Mouse (Mus musculus) fibroblast of lung, adult 2 months (primary cell): ENCODE data around the gene Sptb.

ENCODE experiments used
- DNase-seq: peaks from one replicate; pipeline ENCODE4 v3.0.0-alpha.2; 2011; ENCODE audit warnings: low read depth

Sptb gene

DNA sequence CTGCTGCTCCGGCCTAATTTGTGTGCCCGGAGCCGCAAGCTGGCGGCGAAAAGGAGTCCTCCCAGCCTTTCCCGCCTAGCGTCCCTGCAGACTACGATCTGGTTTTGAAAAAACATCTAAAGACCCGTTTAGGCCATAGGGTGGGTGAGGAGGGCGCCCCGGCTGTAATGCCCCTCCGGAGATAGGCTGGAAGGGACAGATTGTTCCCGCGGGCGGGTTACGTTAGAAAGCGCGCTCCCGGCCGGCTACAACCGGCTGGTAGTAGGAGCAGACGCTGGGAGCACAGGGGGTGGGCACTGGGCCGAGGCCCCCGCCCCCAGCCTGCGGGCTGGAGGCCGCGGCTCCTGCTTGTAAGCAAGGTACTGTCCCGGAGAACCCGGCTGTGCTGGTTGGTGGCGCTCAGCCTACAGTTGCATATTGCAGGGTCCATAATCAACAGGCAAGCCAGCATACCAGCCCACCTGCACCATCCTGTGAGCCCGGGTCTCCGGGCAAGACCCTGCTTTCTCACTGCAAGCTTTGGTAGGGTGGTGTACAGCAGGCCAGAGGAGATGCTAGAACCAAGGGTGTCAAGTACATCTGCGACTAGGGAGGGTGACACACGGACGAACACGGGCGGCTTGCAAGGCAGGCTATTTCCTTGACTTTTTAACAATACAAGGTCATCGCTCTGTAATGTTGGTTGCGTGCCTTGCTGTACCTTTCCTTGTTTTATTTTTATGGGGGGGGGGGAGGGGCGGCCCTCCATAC is at the start of gene Sptb:
Gene Sptb (minus strand): TSS at position 197 of the 750 bp plus-strand sequence.
- DNase-seq: no peak

DNA sequence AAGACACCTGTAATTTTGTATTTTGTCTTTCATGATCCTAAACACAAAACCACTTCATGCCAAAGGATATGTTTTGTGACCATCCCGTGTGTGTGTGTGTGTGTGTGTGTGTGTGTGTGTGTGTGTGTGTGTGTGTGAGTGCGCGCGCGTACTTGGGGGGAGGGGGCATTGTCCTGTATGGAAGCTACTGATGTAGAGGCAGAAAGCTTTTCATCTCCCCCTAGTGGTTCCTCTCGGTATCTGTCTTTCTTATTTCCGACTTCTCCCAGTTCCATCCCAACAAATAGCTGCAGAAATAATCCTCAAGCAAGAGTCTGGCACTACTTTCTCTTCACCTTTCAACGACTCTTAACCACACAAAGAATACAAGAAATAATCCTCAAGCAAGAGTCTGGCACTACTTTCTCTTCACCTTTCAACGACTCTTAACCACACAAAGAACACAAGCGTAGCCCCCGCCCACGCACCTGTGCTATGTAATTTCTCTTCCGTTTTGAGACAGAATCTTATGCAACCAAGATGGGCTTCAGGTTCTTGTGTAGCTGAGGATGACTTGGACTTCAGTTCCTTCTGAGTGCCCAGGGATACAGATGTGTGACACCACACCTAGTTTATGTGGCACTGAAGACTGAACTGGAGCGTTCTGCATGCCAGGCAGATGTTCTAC is 42.4 kb upstream of the Sptb start:
- peak; percentile 30 for DNase-seq

DNA sequence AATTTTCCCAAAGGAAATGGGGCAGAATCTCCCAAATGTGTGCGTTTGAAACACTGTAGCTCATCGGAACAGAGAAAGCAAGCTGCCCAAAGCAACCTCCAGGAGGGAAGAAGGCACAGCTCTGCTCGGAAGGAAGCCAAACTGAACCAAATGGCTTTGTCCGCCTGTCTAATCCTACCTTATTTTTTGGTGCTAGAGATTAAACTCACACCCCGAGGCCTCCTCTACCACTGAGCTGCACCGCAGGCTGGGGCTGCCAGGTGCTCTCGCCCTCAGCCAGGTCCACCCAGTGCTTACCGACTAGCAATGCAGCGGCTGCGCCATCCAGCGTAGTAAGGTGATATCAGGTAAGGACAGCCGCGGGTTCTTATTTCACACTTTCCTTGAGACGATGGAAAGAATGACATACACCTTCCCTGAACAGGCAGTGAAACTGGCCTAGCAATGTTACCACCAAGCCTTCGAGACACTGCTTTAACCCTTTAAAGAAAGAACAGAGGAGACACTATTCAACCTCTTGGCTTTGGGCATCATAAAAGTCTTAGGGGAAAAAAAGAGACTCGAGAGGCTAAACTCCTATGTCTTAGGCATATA is 40.6 kb upstream of the Sptb start:
- no peak for DNase-seq

DNA sequence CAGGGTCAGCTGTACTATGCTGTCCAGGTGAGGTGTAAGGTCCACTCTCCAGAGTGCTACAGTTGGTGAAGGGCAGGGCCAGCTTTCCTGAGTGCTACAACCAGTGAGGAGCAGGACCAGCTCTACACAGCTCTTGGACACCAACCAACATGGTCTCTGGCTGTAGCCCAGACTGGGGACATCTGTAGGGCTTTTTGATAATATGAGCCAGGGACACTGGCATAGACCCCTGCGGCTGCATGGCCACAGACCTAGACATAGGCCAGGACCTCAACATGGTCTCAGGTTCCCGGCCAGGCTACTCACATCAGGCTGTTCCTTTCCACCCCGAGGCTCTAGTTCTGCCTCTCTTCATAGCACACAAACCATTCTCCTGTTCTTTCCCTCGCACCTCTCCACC is 17.6 kb upstream of the Sptb start:
- DNase-seq: no peak

DNA sequence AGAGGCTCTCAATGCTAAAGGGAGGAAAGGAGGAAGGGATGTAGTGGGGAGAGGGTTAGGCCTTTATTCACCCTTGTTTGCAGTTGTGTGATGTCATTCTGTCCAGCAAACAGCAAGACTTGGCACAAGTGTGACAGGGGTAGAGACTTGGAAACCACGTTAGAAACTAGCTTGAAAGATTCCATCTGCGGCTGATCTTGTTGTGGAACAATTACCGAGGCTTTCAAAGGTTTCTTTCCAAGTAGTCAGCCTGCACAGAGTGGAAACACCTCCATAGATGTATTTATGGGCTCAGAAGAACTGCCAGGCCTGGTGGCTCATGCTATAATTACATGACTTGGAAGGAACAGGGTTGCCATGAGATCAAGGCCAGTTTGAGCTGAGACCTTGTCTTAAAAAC is 11.7 kb upstream of the Sptb start:
- DNase-seq: no peak

DNA sequence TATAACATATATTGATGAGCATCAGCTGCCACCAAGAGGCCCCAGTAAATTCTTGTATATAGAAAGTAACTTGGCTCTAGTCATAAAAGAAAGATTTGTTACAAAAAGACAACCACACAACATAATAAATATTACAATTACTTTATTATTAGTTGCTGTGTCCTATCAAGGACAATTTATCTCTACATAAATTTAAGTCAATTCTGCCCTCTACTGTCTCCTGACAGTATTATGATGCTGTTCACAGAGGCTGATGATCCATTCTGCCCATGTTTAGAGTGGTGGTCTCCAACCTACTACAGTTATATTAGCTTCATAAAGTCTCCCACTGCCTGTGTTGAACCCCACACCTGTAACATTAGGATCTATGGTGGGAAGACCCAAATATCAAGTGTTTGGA is 10.2 kb upstream of the Sptb start:
- no peak for DNase-seq

DNA sequence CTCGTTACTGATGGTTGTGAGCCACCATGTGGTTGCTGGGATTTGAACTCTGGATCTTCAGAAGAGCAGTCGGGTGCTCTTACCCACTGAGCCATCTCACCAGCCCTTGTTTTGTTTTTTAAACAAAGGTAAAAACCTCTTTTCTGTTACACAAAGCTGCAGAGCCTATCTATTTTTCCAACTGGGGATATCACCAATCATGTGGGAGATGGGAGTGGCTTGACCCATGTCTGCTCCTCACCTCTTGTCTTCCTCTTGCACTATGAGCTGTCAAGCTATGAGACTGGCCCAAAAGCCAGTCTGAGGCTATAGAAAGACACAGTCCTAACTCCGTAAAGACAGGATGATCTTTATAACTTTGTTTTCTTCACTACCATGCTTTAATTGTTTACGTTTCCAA is 8.0 kb upstream of the Sptb start:
- DNase-seq: no peak

DNA sequence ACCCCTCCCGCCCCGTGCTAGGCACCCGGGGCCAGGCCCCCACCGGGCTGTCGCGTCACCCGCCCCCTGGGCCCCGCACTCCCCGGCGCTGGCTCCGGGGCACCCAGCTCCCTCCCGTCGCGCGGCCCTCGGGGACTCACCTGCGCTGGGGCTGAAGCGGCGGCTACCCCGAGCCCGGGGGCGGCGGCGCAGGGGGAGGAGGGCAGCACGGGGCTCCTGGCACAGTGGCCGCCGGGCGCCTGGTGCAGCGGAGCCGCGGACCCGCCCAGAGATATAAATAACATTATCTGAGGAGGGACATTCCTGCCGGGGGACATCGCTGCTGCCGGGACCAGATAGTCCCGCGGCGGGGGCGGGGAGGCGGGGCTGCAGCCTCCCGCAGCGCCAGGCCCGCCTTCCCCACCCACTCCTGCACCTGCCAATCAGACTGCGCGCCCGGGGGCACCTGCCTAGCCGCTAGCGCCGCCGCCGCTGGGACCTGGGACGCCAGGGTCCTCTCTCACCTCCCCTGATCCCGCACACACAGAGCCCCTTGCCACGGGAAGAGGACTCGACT is 474 bp downstream of the Sptb start:
- no peak for DNase-seq

DNA sequence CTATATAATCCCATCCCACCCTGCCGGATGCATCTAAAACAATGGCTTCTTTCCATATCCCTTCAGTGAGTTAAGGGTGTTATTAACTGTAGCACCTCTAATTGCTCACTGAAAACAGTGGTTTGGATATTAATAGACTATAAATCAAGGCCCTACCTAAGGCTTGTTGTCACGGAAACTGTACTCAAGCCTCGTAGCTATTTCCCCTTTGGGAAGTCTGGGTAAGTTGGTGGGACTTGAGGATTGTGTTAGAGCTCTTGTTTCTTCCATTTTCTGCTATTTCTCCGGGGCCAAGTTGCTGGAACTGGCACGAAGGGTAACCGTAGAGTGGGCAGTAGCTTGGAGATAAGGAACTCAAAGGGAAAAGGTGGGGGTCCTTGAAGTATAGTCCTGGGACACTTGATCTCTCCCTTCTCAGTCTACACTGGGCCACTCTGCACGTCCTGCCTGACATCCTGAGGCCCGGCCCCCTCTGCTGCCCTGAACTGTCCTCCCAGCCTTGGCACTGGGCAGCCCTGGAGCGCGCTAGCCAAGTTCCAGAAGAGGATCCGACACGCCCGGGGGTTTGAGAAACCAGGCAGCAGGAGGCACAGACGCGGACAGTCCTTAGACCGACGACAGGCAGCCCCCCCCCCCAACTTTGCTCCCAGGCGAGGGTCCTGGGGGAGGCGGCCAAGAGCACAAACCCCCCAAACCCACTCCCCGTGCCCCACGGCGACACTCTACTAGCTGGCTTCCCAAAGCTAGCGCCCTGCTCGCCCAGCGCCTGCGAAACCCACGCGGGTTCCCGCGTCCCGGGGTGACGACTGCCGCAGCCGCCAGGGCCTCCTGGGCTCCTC is 1.2 kb downstream of the Sptb start:
- no peak for DNase-seq

DNA sequence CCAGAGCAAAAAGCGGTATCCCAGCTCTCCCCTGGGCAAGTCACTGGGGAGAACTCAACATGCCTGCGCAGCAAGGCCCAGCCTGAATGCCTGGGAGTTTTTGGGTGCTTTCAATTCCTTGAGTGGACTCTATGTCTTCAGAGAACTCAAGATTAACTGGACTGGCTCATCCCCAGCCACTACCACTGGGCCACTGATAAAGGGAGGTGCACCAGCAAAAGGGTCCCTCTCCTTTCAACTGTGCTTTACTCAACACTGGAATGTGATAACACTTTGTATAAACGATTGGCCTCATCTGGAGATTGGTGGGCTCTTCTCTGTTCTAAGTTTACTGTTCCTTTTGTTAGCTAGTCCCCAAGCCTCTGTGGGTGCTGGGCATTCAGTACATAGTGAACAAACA is 2.2 kb downstream of the Sptb start:
- no peak for DNase-seq

DNA sequence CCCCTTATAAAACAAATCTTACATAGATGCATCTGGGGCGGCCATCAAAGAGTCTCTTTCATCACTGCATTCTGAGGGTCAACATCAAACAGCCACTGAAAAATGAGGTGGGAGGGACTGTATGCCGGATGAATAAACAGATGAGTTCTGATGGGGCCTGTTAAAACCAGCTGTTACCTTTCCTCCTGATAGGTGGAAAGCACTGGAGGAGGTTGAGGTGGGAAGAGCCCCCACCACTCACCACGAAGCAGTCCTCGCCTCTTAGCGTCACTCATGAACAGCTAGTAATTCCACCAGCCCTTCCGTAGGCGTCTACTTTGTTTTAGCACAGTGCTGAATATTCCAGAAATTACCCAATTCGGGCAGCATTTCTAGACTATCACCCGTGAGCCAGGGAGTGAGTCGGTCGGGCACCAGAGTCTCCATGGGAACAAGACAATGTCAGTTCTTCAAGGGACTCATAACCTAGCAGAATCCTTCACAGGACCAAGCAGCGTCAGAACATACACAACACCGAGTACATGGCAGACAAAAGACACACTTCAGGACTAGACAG is 13.9 kb downstream of the Sptb start:
- DNase-seq: no peak

DNA sequence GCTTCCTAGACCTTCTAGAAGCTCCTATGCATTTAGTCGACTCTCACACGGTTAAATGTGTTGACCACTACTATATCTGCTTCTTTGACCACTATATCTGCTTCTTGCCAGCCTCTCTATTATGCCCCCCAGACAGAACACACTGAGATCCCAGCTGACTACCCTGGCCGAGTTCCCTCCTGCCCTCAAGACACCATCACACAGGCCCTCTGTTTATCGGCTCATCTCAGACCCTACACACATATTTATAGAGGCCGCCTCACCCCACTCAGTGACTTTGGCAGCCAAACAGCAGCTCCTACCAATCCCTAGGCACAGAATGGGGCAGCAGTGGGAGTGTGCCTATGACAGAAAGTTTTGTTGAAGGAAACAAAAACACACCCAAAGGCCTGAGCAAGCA is 14.6 kb downstream of the Sptb start:
- no peak for DNase-seq

DNA sequence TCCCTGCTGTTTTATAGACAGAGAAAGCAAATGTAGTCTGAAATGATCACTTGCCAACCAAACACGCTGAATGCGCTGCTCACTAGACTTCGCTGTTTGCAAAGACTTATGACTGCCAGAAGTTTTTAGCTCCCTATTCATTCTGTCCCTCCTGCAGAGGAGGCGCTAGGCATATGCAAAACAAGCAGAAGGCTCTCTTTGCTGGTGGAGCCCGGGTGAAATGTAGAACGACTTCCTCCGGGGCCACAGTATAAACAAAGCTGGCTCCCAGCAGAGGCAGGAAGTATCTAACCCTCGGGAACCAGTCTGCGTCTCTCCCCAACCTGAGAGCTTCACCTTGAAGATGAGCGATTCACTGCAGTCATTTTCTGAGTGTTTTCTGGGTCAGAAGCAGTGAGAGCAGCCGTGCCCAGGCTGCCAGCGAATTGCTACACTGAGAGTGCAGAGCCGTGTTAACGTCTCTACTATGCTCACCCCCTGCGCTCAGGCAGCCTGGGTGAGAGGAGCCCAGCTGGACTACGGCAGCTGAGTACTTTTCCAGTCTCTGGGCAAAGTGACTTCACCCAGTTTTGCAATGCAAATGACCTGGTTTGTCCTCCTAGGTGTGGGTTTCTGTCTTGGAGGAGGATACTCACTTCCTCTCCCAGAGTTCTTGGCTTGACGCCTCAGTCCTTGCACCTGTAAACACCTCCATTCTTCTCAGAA is 15.4 kb downstream of the Sptb start:
- DNase-seq: no peak

DNA sequence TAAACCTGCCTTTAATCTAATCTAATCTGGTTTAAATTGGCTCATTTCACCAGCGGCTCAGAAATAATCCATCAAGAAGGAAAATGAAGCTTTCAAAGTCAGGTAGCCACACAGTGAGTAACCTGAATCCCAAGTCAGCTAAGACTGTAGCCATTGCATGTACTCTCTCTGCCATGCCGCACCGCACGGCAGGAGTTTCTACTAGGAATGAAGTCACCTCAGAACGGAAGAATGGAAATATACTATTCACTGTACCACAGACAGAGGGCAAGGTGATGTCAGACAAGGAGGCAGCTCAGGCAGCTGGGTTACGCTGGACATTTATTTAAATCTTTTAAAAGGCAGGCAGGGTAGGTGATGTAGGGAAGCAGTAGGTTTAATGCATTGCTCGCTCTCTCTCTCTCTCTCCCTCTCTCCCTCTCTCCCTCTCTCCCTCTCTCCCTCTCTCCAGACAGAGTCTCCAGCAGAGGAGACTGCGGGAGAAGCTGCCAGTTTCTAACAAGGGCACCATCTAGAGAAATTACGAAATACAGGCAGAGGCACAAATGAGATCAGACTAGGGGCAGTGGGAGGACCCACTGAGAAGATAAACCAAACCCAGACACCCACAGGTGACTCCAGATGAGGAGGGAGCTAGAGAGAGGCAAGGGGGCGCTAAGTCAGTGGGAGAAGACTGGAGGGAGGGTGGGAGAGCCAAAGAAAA is 22.7 kb downstream of the Sptb start:
- no peak for DNase-seq

DNA sequence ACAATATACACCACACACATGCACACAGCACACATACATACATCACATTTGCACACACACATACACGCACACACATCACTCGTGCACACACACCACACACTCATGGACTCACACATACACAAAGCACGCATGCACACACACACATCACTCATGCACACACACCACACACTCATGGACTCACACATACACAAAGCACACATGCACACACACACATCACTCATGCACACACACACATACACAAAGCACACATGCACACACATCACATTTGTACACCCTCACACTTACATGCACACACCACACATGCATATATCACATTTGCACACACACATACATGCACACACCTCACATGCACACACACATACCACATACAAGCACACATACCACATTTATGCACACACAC is 24.7 kb downstream of the Sptb start:
- DNase-seq: no peak

DNA sequence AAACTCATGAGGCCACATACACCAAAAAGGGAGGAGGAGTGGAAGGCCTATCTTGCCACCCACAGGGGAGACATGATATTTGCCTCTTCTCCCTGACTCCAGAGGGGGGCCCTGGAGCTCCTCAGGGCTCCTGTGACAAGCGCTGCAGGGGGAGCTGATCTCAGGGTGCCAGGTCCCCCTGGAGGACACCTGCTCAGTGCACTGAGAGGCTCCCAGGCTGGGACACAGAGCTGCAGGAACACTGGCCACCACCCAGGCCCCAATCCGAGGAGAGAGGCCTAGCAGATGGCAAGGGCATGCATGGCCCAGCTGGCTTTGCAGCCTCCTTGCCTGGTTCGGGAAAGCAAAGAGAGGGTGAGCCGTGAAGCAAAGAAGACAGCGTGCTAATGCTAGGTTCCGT is 25.9 kb downstream of the Sptb start:
- no peak for DNase-seq

DNA sequence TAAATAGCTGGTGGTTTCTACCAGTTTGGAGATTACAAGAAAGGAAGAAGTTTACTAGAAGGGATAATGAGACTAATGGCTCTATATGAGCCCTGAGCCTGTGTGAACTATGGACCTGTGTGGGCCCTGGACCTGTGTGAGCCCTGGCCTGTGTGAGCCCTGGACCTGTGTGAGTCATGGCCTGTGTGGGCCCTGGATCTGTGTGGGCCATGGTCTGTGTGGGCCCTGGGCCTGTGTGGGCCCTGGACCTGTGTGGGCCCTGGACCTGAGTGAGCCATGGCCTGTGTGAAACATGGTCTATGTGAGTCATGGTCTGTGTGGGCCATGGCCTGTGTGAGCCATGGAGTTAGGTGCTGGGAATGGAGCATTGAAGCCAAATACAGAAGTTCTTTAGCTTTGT is 28.4 kb downstream of the Sptb start:
- DNase-seq: no peak

DNA sequence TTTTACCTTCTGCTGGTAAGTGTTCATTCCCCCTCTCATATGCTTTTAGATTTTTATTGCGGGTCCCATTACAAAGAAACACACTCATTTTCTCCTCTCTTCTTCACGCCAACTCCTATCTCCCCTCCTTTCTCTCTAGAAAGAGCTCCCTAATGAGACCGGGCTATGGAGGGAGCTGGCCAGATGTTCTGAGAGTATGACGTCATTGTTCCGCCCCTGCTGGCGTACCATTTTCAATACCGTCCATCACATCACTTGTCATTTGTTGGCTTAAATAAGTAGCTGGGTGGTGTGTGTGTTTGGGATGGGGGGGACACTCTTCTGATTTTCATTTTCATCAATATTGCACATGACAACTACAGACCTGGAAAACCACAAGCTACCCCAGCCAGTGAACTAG is 33.3 kb downstream of the Sptb start:
- DNase-seq: no peak

DNA sequence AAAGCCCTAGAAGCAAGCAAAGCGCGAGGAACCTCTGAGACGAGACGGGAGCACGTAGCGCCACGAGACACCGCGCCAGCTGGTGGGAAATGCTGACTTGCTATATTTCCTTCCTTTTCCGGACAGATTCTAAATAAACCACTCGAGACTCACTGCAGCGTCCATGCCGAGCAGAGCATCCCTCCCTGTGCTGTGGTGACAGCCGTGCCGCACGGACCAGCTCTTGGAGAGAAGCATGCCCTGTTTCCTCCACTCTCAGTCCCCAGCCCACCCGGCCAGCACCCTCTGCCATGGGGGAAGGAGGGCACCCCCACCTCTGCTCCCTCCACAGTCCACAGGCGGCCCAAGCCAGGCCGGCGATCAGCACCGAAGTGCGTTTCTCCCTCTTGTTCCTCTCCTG is 33.9 kb downstream of the Sptb start:
- no peak for DNase-seq

DNA sequence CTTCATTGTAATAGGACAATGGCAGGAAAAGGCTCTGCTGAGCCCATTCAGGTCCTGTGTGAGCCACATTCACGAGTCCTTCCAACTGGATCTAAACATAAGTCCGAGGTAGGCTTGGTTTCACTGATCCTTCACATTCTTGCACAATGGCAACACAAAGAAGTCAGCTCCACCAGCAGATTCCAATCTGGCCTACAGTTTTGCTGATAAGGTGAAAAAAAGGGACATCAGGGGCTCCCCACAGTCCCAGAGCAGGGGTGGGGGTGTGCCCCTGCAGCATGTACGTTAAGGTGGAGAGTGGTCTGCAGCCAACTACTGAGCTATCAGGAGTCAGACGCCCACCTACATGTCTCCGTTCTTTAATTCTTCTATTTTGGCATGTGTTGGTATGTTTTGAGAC is 35.0 kb downstream of the Sptb start:
- no peak for DNase-seq

DNA sequence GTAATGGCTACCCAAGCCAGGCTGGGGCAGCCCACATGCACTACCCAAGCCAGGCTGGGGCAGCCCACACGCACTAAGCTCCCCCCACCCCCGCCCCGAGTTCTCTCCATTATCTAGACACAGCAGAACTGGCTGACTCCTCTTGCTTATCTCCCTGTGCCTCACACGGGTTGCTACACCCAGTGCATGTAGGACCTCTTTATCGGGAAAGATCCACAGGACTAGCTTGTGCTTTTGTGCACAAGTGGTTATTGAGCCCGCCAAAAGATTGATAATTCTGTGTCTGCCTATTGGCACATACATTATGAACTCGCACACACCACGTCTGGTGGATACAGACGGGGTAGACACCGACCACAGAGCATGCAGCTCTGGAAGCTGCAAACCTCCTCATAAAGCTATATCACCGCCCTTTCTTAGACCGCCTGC is 36.5 kb downstream of the Sptb start:
- DNase-seq: no peak
